Mouse (Mus musculus): ENCODE results near the gene Gmppa.

DNA sequence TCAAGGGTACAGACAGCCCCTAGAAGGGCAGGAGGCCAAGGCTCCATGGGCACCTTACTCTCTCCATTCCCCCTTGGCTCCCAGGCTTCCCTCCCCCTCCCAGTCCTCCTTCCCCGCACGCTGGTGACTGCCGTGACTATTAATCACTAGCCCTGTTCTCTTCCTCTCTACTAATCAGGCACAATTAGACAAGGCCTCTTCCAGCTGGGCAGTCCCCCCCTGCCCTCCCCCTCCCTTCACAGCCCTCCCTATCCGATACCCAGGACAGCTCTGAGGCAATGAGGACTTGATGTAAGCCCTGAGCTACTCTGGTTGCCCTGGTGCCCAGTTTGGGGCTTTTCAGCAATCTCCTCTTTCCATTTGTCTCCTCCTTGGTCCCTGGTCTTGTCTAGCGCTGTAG lies 20.2 kb downstream of the Gmppa start:
- TF ChIP-seq CTCF (conservative IDR thresholded peaks at IDR 0.05; ENCODE audit: low read length) (no peak), NANOG (IDR thresholded peaks at IDR 0.05; ENCODE audit: borderline replicate concordance, low read length) (no peak), POU5F1 (IDR thresholded peaks at IDR 0.05; ENCODE audit: borderline replicate concordance, low read length) (no peak)

Data from E14TG2a.4 (cell line).